Mouse (Mus musculus): ENCODE results near the gene Tbx1. TPM values are rescaled to one million over a fixed set of nuclear protein-coding genes. Genes with fewer than 3 reads are reported as not detected.
A peak's percentile ranks its signal among the peaks of the same experiment; 100 is the strongest.
"Not testable (repeated sequence)": the region's sequence is repeated elsewhere in the genome, so short reads cannot be mapped to it uniquely, and the experiment has no call there.

Tbx1 gene
- total and polyA plus RNA-seq, 2 experiments from 2014 or later = 0.81 to 1.3 TPM

GRCm38 (mm10) chr16:18543151-18543829, 47.2 kb downstream of the Tbx1 start:
- H3K9ac ChIP-seq (replicated peaks; ENCODE audit: low read length, poor library complexity, severe bottlenecking) = no peak overlapping the region
- no peaks in the 10 kb centered on the region for H3K4me1 ChIP-seq (ENCODE audit: insufficient read depth, low read length)
- 46% methylated on average over 8 of the region's 8 CpGs for WGBS

GRCm38 (mm10) chr16:18539281-18539680, 51.2 kb downstream of the Tbx1 start:
- no peak for TF ChIP-seq CTCF (IDR thresholded peaks at IDR 0.05)
- ATAC-seq (ENCODE audit: low FRiP score) = no peak

More at GRCm38 (mm10) chr16:18543151-18543829, 47.2 kb downstream of the Tbx1 start:
- H3K27me3 ChIP-seq (ENCODE audit: insufficient read depth, low read length) = no peaks in the 10 kb centered on the region
- H3K36me3 ChIP-seq (ENCODE audit: insufficient read depth, low read length) = no peaks in the 10 kb centered on the region
- DNase-seq (ENCODE audit: low spot score) (peak; percentile 55), ATAC-seq (ENCODE audit: low FRiP score) (no peak)
- H3K27ac ChIP-seq (ENCODE audit: low read depth, low read length) = no peak overlapping the region
- no peak overlapping the region for H3K4me3 ChIP-seq (ENCODE audit: low read depth, low read length)
- TF ChIP-seq CTCF (IDR thresholded peaks at IDR 0.05) = no peak
- no peaks in the 10 kb centered on the region for H3K9me3 ChIP-seq (ENCODE audit: low read length)
- no peak overlapping the region for H3K4me2 ChIP-seq (ENCODE audit: low read depth, low read length, poor library complexity, severe bottlenecking)

GRCm38 (mm10) chr16:18537407-18537990, 53.0 kb downstream of the Tbx1 start:
- Histone ChIP-seq H3K27ac (ENCODE audit: low read depth, low read length) (no peak overlapping the region), H3K36me3 (ENCODE audit: insufficient read depth, low read length) (no peaks in the 10 kb centered on the region), H3K4me3 (ENCODE audit: low read depth, low read length) (no peak overlapping the region), H3K27me3 (ENCODE audit: insufficient read depth, low read length) (no peaks in the 10 kb centered on the region), H3K4me2 (ENCODE audit: low read depth, low read length, poor library complexity, severe bottlenecking) (no peak overlapping the region), H3K9me3 (ENCODE audit: low read length) (no peaks in the 10 kb centered on the region), H3K9ac (replicated peaks; ENCODE audit: low read length, poor library complexity, severe bottlenecking) (no peak overlapping the region), H3K4me1 (ENCODE audit: insufficient read depth, low read length) (no peaks in the 10 kb centered on the region)
- DNase-seq (ENCODE audit: low spot score) (no peak), ATAC-seq (ENCODE audit: low FRiP score) (no peak)
- TF ChIP-seq CTCF (IDR thresholded peaks at IDR 0.05) = no peak
- WGBS = 87% methylated on average over 3 of the region's 3 CpGs

More at GRCm38 (mm10) chr16:18539281-18539680, 51.2 kb downstream of the Tbx1 start:
- no peaks in the 10 kb centered on the region for H3K27me3 ChIP-seq (ENCODE audit: insufficient read depth, low read length)
- no peak overlapping the region for H3K27ac ChIP-seq (ENCODE audit: low read depth, low read length)
- H3K4me3 ChIP-seq (ENCODE audit: low read depth, low read length) = no peak overlapping the region
- H3K9ac ChIP-seq (replicated peaks; ENCODE audit: low read length, poor library complexity, severe bottlenecking) = no peak overlapping the region
- WGBS = 80% methylated on average over 6 of the region's 6 CpGs
- no peak overlapping the region for H3K4me2 ChIP-seq (ENCODE audit: low read depth, low read length, poor library complexity, severe bottlenecking)
- no peaks in the 10 kb centered on the region for H3K4me1 ChIP-seq (ENCODE audit: insufficient read depth, low read length)
- DNase-seq (ENCODE audit: low spot score) = no peak
- H3K9me3 ChIP-seq (ENCODE audit: low read length) = no peaks in the 10 kb centered on the region
- no peaks in the 10 kb centered on the region for H3K36me3 ChIP-seq (ENCODE audit: insufficient read depth, low read length)

- H3K9ac ChIP-seq (replicated peaks; ENCODE audit: low read length, poor library complexity, severe bottlenecking) = not testable (repeated sequence)
Measured at GRCm38 (mm10) chr16:18533061-18533460, 57.4 kb downstream of the Tbx1 start.

More at GRCm38 (mm10) chr16:18533061-18533460, 57.4 kb downstream of the Tbx1 start:
- 92% methylated on average over 7 of the region's 7 CpGs for WGBS
- H3K4me1 ChIP-seq (ENCODE audit: insufficient read depth, low read length); H3K9me3 ChIP-seq (ENCODE audit: low read length); H3K36me3 ChIP-seq (ENCODE audit: insufficient read depth, low read length); H3K27ac ChIP-seq (ENCODE audit: low read depth, low read length); H3K27me3 ChIP-seq (ENCODE audit: insufficient read depth, low read length); DNase-seq (ENCODE audit: low spot score); H3K4me3 ChIP-seq (ENCODE audit: low read depth, low read length); H3K4me2 ChIP-seq (ENCODE audit: low read depth, low read length, poor library complexity, severe bottlenecking): not testable (repeated sequence)
- peak; percentile 99 for ATAC-seq (ENCODE audit: low FRiP score)

Other genes starting within 250 kb of the Tbx1 start
- gene Tango2, start 242.6 kb downstream of the Tbx1 start, total RNA-seq (2014; rRNA removed) = 40.3 and 44.1 TPM in 2 replicates
- 88.0 and 94.8 TPM in 2 replicates for gene Tango2, start 242.6 kb downstream of the Tbx1 start, polyA plus RNA-seq (2015; fragmentation: Nextera tagmentation; extraction: Ambion mirVana)
- gene Arvcf, start 242.5 kb downstream of the Tbx1 start, total RNA-seq (2014; rRNA removed) = 161 and 219 TPM in 2 replicates
- 54.5 and 60.6 TPM in 2 replicates for gene Arvcf, start 242.5 kb downstream of the Tbx1 start, polyA plus RNA-seq (2015; fragmentation: Nextera tagmentation; extraction: Ambion mirVana)
- 13.3 and 22.9 TPM in 2 replicates for gene Txnrd2, start 164.3 kb downstream of the Tbx1 start, total RNA-seq (2014; rRNA removed)
- gene Txnrd2, start 164.3 kb downstream of the Tbx1 start, polyA plus RNA-seq (2015; fragmentation: Nextera tagmentation; extraction: Ambion mirVana) = 38.3 and 42.6 TPM in 2 replicates
- gene Comt, start 163.8 kb downstream of the Tbx1 start, total RNA-seq (2014; rRNA removed) = 62.3 and 74.6 TPM in 2 replicates
- 95.0 and 103 TPM in 2 replicates for gene Comt, start 163.8 kb downstream of the Tbx1 start, polyA plus RNA-seq (2015; fragmentation: Nextera tagmentation; extraction: Ambion mirVana)
- gene Gnb1l, start 92.0 kb downstream of the Tbx1 start, total RNA-seq (2014; rRNA removed) = 9.1 and 12.4 TPM in 2 replicates
- 20.5 and 21.0 TPM in 2 replicates for gene Gnb1l, start 92.0 kb downstream of the Tbx1 start, polyA plus RNA-seq (2015; fragmentation: Nextera tagmentation; extraction: Ambion mirVana)
- 7.1 and 7.9 TPM in 2 replicates for gene Rtl10, start 91.8 kb downstream of the Tbx1 start, total RNA-seq (2014; rRNA removed)
- 3.0 and 3.8 TPM in 2 replicates for gene Rtl10, start 91.8 kb downstream of the Tbx1 start, polyA plus RNA-seq (2015; fragmentation: Nextera tagmentation; extraction: Ambion mirVana)
- gene Gp1bb, start 31.7 kb upstream of the Tbx1 start, total RNA-seq (2014; rRNA removed) = 28.6 and 39.4 TPM in 2 replicates
- 11.6 and 11.9 TPM in 2 replicates for gene Gp1bb, start 31.7 kb upstream of the Tbx1 start, polyA plus RNA-seq (2015; fragmentation: Nextera tagmentation; extraction: Ambion mirVana)
- gene Gm49601, start 35.8 kb upstream of the Tbx1 start, total RNA-seq (2014; rRNA removed) = 14.2 and 33.6 TPM in 2 replicates
- gene Gm49601, start 35.8 kb upstream of the Tbx1 start, polyA plus RNA-seq (2015; fragmentation: Nextera tagmentation; extraction: Ambion mirVana) = 3.4 and 7.0 TPM in 2 replicates
- 376 and 407 TPM in 2 replicates for gene Sept5, start 39.3 kb upstream of the Tbx1 start, total RNA-seq (2014; rRNA removed)
- 247 and 258 TPM in 2 replicates for gene Sept5, start 39.3 kb upstream of the Tbx1 start, polyA plus RNA-seq (2015; fragmentation: Nextera tagmentation; extraction: Ambion mirVana)
- 139 and 181 TPM in 2 replicates for gene Cldn5, start 186.2 kb upstream of the Tbx1 start, total RNA-seq (2014; rRNA removed)
- 115 and 137 TPM in 2 replicates for gene Cldn5, start 186.2 kb upstream of the Tbx1 start, polyA plus RNA-seq (2015; fragmentation: Nextera tagmentation; extraction: Ambion mirVana)
- gene Ufd1, start 221.1 kb upstream of the Tbx1 start, total RNA-seq (2014; rRNA removed) = 58.1 and 60.9 TPM in 2 replicates
- 115 and 116 TPM in 2 replicates for gene Ufd1, start 221.1 kb upstream of the Tbx1 start, polyA plus RNA-seq (2015; fragmentation: Nextera tagmentation; extraction: Ambion mirVana)
- 3.3 and 4.8 TPM in 2 replicates for gene Cdc45, start 221.3 kb upstream of the Tbx1 start, total RNA-seq (2014; rRNA removed)
- 2.8 and 3.0 TPM in 2 replicates for gene Cdc45, start 221.3 kb upstream of the Tbx1 start, polyA plus RNA-seq (2015; fragmentation: Nextera tagmentation; extraction: Ambion mirVana)
- 23.1 and 32.8 TPM in 2 replicates for gene 2510002D24Rik, start 245.9 kb upstream of the Tbx1 start, total RNA-seq (2014; rRNA removed)
- gene 2510002D24Rik, start 245.9 kb upstream of the Tbx1 start, polyA plus RNA-seq (2015; fragmentation: Nextera tagmentation; extraction: Ambion mirVana) = 47.2 and 55.4 TPM in 2 replicates
- gene Gm28539, start 245.9 kb upstream of the Tbx1 start, total RNA-seq (2014; rRNA removed) = not detected in 2 replicates
- 0.17 and 0.27 TPM in 2 replicates for gene Gm28539, start 245.9 kb upstream of the Tbx1 start, polyA plus RNA-seq (2015; fragmentation: Nextera tagmentation; extraction: Ambion mirVana)